Mouse (Mus musculus): ENCODE data around the gene Grip1. TPM values are rescaled to one million over a fixed set of nuclear protein-coding genes. Genes with fewer than 3 reads are reported as not detected.
"Not testable (repeated sequence)": the region's sequence is repeated elsewhere in the genome, so short reads cannot be mapped to it uniquely, and the experiment has no call there.

The Grip1 gene
- polyA plus RNA-seq, 1 experiment from 2014 or later: 4.3 TPM

DNA sequence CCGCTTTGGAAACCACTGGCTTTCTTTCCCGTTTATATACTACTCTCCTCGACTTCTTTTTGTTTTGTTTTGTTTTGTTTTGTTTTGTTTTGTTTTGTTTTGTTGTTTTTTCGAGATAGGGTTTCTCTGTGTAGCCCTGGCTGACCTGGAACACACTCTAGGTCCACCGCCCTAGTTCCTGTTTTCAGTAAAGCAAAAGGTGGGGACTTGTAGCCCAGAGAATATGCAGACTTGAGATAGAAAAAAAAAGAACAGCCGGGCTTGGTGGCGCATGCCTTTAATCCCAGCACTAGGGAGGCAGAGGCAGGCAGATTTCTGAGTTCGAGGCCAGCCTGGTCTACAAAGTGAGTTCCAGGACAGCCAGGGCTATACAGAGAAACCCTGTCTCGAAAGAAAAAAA, 659.9 kb downstream of the Grip1 start:
- H3K4me1 ChIP-seq (ENCODE audit: control insufficient read depth, insufficient read depth, low read length); H3K9me3 ChIP-seq (ENCODE audit: control insufficient read depth, low read depth, low read length); H3K9ac ChIP-seq (replicated peaks; ENCODE audit: low read depth, low read length); H3K27ac ChIP-seq (ENCODE audit: low read length); H3K36me3 ChIP-seq (ENCODE audit: control insufficient read depth, insufficient read depth, low read length); ATAC-seq (ENCODE audit: insufficient number of reproducible peaks, insufficient read depth, low FRiP score, low read depth); H3K27me3 ChIP-seq (ENCODE audit: control insufficient read depth, insufficient read depth, low read length): not testable (repeated sequence)
- 67% methylated on average over 9 of the region's 9 CpGs for WGBS
- Histone ChIP-seq H3K4me2 (replicated peaks; ENCODE audit: low read depth, low read length) (peak overlapping the region; percentile 64), H3K4me3 (ENCODE audit: low read depth, low read length) (peak overlapping the region; percentile 62)

DNA sequence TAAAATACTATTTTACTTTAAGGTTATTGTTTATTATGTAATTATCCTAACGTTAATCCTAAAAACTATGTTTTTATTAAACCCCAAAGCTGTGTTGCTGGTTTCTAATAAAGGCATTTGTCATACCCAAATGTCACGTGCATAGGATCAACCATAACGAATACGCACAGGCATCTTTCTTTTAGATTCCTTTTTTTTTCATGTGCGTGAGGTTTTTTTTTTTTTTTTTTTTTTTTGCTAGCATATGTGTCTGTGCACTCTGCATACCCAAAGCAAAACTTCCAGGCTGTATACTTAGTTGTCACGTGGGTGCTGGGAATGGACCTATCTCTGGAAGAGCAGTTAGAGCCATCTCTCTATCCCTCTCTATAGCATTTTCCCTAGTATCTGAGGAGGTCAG, 660.4 kb downstream of the Grip1 start:
- Histone ChIP-seq H3K4me1 (ENCODE audit: control insufficient read depth, insufficient read depth, low read length) (no peaks in the 10 kb centered on the region), H3K9me3 (ENCODE audit: control insufficient read depth, low read depth, low read length) (no peaks in the 10 kb centered on the region), H3K36me3 (ENCODE audit: control insufficient read depth, insufficient read depth, low read length) (no peaks in the 10 kb centered on the region), H3K9ac (replicated peaks; ENCODE audit: low read depth, low read length) (no peak overlapping the region), H3K4me2 (replicated peaks; ENCODE audit: low read depth, low read length) (no peak overlapping the region), H3K27me3 (ENCODE audit: control insufficient read depth, insufficient read depth, low read length) (no peaks in the 10 kb centered on the region), H3K4me3 (ENCODE audit: low read depth, low read length) (no peak overlapping the region), H3K27ac (ENCODE audit: low read length) (no peak overlapping the region)
- WGBS: 79% methylated on average over 6 of the region's 6 CpGs
- no peak for ATAC-seq (ENCODE audit: insufficient number of reproducible peaks, insufficient read depth, low FRiP score, low read depth)

DNA sequence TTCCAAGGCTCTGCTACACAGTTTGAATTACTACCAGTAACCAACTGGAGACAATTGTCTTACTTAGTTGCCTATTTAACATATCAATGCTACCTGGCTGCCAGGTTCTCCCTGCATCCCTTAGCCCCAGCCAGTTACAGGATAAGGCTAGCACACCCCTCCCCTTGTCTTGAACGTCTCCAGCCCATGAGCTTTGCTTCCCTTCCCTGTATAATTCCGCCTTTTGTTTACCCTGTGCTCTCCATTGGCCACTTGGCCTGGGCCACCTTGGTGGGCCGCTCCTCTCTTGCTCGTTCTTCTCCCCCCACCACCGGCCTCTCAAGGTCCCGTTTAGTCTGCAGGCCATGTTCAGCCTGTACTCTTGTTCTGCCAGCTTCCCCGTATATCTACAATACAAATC, 660.9 kb downstream of the Grip1 start:
- Histone ChIP-seq H3K36me3 (ENCODE audit: control insufficient read depth, insufficient read depth, low read length) (no peaks in the 10 kb centered on the region), H3K4me1 (ENCODE audit: control insufficient read depth, insufficient read depth, low read length) (no peaks in the 10 kb centered on the region), H3K4me2 (replicated peaks; ENCODE audit: low read depth, low read length) (no peak overlapping the region), H3K27ac (ENCODE audit: low read length) (no peak overlapping the region), H3K9me3 (ENCODE audit: control insufficient read depth, low read depth, low read length) (no peaks in the 10 kb centered on the region), H3K9ac (replicated peaks; ENCODE audit: low read depth, low read length) (no peak overlapping the region), H3K27me3 (ENCODE audit: control insufficient read depth, insufficient read depth, low read length) (no peaks in the 10 kb centered on the region), H3K4me3 (ENCODE audit: low read depth, low read length) (no peak overlapping the region)
- 48% methylated on average over 7 of the region's 7 CpGs for WGBS
- ATAC-seq (ENCODE audit: insufficient number of reproducible peaks, insufficient read depth, low FRiP score, low read depth): no peak

DNA sequence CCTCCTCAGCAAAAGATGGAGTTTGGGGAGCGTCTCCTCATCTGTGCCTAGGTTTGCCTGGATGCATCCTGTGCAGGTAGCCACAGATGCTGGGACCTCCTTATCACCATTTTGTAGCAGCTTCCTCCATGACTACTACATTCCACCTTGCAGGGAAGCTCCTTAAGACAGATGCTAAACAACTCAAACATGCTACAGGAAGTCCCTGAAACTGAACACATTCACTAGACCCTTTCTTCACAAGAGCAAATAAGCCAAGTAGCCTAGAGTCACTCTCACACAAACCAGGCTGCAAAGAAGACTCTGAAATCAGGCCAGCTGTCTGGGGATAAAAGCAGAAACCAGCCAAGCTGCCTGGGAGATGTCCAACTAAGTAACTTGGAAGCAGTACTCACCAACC, 661.6 kb downstream of the Grip1 start:
- no peak overlapping the region for H3K9ac ChIP-seq (replicated peaks; ENCODE audit: low read depth, low read length)
- H3K9me3 ChIP-seq (ENCODE audit: control insufficient read depth, low read depth, low read length): no peaks in the 10 kb centered on the region
- no peaks in the 10 kb centered on the region for H3K4me1 ChIP-seq (ENCODE audit: control insufficient read depth, insufficient read depth, low read length)
- no peaks in the 10 kb centered on the region for H3K27me3 ChIP-seq (ENCODE audit: control insufficient read depth, insufficient read depth, low read length)
- H3K4me3 ChIP-seq (ENCODE audit: low read depth, low read length): no peak overlapping the region
- no peaks in the 10 kb centered on the region for H3K36me3 ChIP-seq (ENCODE audit: control insufficient read depth, insufficient read depth, low read length)
- 97% methylated on average over 1 of the region's 1 CpGs for WGBS
- no peak overlapping the region for H3K4me2 ChIP-seq (replicated peaks; ENCODE audit: low read depth, low read length)
- no peak overlapping the region for H3K27ac ChIP-seq (ENCODE audit: low read length)
- no peak for ATAC-seq (ENCODE audit: insufficient number of reproducible peaks, insufficient read depth, low FRiP score, low read depth)

DNA sequence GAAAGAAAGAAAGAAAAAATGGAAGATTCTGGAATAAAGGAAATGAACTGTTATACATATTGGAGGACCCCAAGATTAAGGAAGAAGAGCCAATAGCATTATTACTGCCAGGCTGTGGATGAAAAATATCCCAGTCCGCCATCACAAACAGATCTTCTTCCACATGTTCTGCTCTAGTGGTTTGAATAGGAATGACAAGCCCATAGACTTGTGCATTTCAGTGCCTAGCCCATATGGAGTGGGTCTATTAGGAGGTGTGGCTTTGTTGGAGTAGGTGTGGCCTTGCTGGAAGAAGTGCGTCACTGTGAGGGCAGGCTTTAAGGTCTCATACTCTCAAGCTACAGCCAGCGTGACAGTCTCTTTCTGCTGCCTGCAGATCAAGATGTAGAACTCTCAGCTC, 670.1 kb downstream of the Grip1 start:
- 88% methylated on average over 3 of the region's 3 CpGs for WGBS
- no peak overlapping the region for H3K4me3 ChIP-seq (ENCODE audit: low read depth, low read length)
- H3K4me2 ChIP-seq (replicated peaks; ENCODE audit: low read depth, low read length): no peak overlapping the region
- H3K27ac ChIP-seq (ENCODE audit: low read length): no peak overlapping the region
- no peaks in the 10 kb centered on the region for H3K4me1 ChIP-seq (ENCODE audit: control insufficient read depth, insufficient read depth, low read length)
- no peak for ATAC-seq (ENCODE audit: insufficient number of reproducible peaks, insufficient read depth, low FRiP score, low read depth)
- H3K27me3 ChIP-seq (ENCODE audit: control insufficient read depth, insufficient read depth, low read length): no peaks in the 10 kb centered on the region
- H3K36me3 ChIP-seq (ENCODE audit: control insufficient read depth, insufficient read depth, low read length): no peaks in the 10 kb centered on the region
- H3K9ac ChIP-seq (replicated peaks; ENCODE audit: low read depth, low read length): no peak overlapping the region
- H3K9me3 ChIP-seq (ENCODE audit: control insufficient read depth, low read depth, low read length): no peaks in the 10 kb centered on the region

DNA sequence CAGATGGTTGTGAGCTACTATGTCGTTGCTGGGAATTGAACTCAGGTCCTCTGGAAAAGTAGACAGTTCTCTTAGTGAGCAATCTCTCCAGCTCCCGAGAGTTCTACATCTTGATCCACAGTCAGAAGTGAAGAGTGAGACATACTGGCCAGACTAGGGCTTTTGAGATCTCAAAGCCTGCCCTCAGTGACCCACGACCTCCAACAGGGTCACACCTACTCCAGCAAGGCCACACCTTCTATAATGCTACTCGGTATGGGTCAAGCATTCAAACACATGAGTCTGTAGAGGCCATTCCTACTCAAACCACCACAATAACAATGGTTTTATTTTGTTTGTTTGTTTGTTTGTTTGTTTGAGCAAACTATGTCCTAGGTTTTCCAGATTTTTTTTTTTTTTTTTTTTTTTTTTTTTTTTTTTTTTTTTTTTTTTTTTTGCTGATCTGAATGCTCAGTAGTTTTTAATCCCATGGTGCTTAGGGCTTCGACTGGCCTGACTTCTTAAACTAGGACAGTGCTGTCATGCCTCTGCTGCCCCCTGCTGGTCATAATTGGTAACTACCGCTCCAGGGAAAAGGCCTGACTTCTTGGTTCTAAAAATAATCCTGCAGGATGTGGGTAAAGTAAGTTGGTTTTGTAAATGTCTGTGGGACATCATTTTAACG, 671.3 kb downstream of the Grip1 start:
- 52% methylated on average over 7 of the region's 7 CpGs for WGBS
- no peaks in the 10 kb centered on the region for H3K4me1 ChIP-seq (ENCODE audit: control insufficient read depth, insufficient read depth, low read length)
- 0 out of 2 replicates have a peak, but pooled peaks have one; percentile 53 for ATAC-seq (ENCODE audit: insufficient number of reproducible peaks, insufficient read depth, low FRiP score, low read depth)
- no peaks in the 10 kb centered on the region for H3K9me3 ChIP-seq (ENCODE audit: control insufficient read depth, low read depth, low read length)
- H3K36me3 ChIP-seq (ENCODE audit: control insufficient read depth, insufficient read depth, low read length): no peaks in the 10 kb centered on the region
- no peak overlapping the region for H3K9ac ChIP-seq (replicated peaks; ENCODE audit: low read depth, low read length)
- no peak overlapping the region for H3K4me3 ChIP-seq (ENCODE audit: low read depth, low read length)
- H3K4me2 ChIP-seq (replicated peaks; ENCODE audit: low read depth, low read length): no peak overlapping the region
- H3K27ac ChIP-seq (ENCODE audit: low read length): no peak overlapping the region
- no peaks in the 10 kb centered on the region for H3K27me3 ChIP-seq (ENCODE audit: control insufficient read depth, insufficient read depth, low read length)

DNA sequence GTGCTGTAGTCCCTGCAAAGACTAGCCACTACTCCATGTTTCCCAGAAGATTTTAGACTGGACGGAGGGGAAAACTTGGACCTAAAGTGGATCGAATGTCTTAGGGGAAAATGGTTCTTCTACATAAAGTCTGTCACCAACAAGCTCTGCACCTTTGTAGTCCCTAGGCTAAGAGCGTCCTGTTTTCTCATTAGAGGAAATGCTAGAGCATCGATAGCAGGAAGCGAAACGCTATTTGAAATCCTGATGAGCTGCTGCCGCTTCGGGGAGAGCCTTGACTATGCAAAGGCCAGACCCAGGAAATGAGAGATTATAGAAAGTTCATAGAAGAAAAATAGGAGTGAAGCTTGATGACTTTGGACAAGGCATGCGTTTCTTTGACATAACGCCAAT, 671.8 kb downstream of the Grip1 start:
- 75% methylated on average over 10 of the region's 10 CpGs for WGBS
- Histone ChIP-seq H3K27ac (ENCODE audit: low read length) (no peak overlapping the region), H3K4me2 (replicated peaks; ENCODE audit: low read depth, low read length) (no peak overlapping the region), H3K4me3 (ENCODE audit: low read depth, low read length) (no peak overlapping the region), H3K36me3 (ENCODE audit: control insufficient read depth, insufficient read depth, low read length) (no peaks in the 10 kb centered on the region), H3K9me3 (ENCODE audit: control insufficient read depth, low read depth, low read length) (no peaks in the 10 kb centered on the region), H3K27me3 (ENCODE audit: control insufficient read depth, insufficient read depth, low read length) (no peaks in the 10 kb centered on the region), H3K9ac (replicated peaks; ENCODE audit: low read depth, low read length) (no peak overlapping the region), H3K4me1 (ENCODE audit: control insufficient read depth, insufficient read depth, low read length) (no peaks in the 10 kb centered on the region)
- no peak for ATAC-seq (ENCODE audit: insufficient number of reproducible peaks, insufficient read depth, low FRiP score, low read depth)

DNA sequence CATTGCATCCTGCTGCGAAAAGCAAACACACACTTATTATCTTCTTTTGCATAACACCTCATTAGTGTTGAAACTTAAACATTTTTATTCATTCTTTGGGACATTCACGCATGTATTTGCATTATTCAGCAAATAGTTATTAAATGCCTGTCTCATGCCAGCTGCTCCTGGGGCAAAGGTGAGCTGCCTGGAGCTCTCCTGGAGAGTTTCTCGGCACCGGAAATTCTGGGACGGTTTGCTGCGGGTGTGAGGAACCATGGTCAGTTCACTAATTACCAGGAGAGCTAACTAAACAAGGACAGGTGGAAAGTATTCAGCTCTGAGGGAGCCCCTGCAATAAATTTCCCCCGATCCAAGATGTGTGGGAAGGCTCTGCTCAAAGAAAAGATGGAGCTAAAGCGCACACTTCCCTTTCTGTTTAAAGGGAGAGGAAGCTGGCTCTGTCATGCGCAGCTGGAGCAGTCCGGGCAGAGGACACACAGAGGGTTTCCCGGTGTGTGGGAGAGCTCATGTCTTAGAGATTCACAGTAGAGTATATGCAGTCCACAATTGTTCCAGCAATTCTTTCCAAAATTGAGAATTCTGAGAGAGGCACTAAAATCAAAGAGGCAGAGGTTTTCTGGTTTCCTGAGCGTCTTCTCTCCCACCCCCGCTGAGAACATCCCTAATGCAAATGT, 675.1 kb downstream of the Grip1 start:
- WGBS: 36% methylated on average over 13 of the region's 13 CpGs
- Histone ChIP-seq H3K4me2 (replicated peaks; ENCODE audit: low read depth, low read length) (no peak overlapping the region), H3K36me3 (ENCODE audit: control insufficient read depth, insufficient read depth, low read length) (no peaks in the 10 kb centered on the region), H3K4me1 (ENCODE audit: control insufficient read depth, insufficient read depth, low read length) (no peaks in the 10 kb centered on the region), H3K9me3 (ENCODE audit: control insufficient read depth, low read depth, low read length) (no peaks in the 10 kb centered on the region), H3K4me3 (ENCODE audit: low read depth, low read length) (no peak overlapping the region), H3K27me3 (ENCODE audit: control insufficient read depth, insufficient read depth, low read length) (no peaks in the 10 kb centered on the region), H3K27ac (ENCODE audit: low read length) (no peak overlapping the region), H3K9ac (replicated peaks; ENCODE audit: low read depth, low read length) (no peak overlapping the region)
- ATAC-seq (ENCODE audit: insufficient number of reproducible peaks, insufficient read depth, low FRiP score, low read depth): no peak

DNA sequence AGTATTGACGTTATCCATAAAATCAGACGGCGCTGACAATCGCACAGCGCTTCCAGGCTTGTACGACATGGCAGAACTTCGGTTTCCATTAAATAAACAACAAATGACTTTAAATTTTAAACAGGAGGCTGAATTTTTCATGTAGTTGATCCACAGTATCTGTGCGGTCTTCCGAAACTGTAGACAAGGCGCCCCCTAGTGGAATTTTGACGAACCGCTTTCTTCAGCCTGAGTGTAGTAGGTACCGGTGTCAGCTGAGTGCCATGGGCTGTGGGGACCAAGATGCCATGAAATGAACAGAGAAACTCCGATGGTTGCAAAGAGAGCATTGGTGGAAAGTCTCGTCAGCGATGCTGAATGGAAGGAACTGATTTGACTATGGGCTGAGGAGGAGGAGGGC, 677.0 kb downstream of the Grip1 start:
- Histone ChIP-seq H3K4me1 (ENCODE audit: control insufficient read depth, insufficient read depth, low read length) (no peaks in the 10 kb centered on the region), H3K4me2 (replicated peaks; ENCODE audit: low read depth, low read length) (no peak overlapping the region), H3K27me3 (ENCODE audit: control insufficient read depth, insufficient read depth, low read length) (no peaks in the 10 kb centered on the region), H3K9me3 (ENCODE audit: control insufficient read depth, low read depth, low read length) (no peaks in the 10 kb centered on the region), H3K9ac (replicated peaks; ENCODE audit: low read depth, low read length) (no peak overlapping the region), H3K4me3 (ENCODE audit: low read depth, low read length) (no peak overlapping the region), H3K36me3 (ENCODE audit: control insufficient read depth, insufficient read depth, low read length) (no peaks in the 10 kb centered on the region), H3K27ac (ENCODE audit: low read length) (no peak overlapping the region)
- ATAC-seq (ENCODE audit: insufficient number of reproducible peaks, insufficient read depth, low FRiP score, low read depth): no peak
- 60% methylated on average over 16 of the region's 16 CpGs for WGBS
